8 mouse cellular contexts compared by ENCODE assay signal in genomic region chr3:20033761-20034718, GRCm38 (mm10). TPM values are rescaled to one million over a fixed set of nuclear protein-coding genes. Genes with fewer than 3 reads are reported as not detected.
DNase-seq lines count a peak whose midpoint lies in the region; ATAC-seq and TF ChIP-seq lines count a peak whose summit lies in the region.

No protein-coding gene starts in this region.

- H3K27me3 ChIP-seq in lung, postnatal 0 days (replicated peaks; ENCODE audit: insufficient read depth, low read length), result no peaks in the 10 kb centered on the region
- no peaks in the 10 kb centered on the region for H3K27me3 ChIP-seq in forebrain, embryonic 10.5 days (ENCODE audit: poor library complexity, severe bottlenecking)
- H3K27me3 ChIP-seq in neural tube, embryonic 12.5 days (replicated peaks), result no peaks in the 10 kb centered on the region

- H3K4me2 ChIP-seq in lung, postnatal 0 days (replicated peaks; ENCODE audit: low read depth, low read length), result peak overlapping the region; percentile 68
- peak overlapping the region; percentile 62 for H3K4me2 ChIP-seq in neural tube, embryonic 12.5 days (replicated peaks)

- no peaks in the 10 kb centered on the region for H3K36me3 ChIP-seq in lung, postnatal 0 days (ENCODE audit: insufficient read depth, low read length)
- H3K36me3 ChIP-seq in forebrain, embryonic 10.5 days (replicated peaks), result no peaks in the 10 kb centered on the region
- H3K36me3 ChIP-seq in neural tube, embryonic 12.5 days, result no peaks in the 10 kb centered on the region

- ATAC-seq in lung, postnatal 0 days, result no peak
- ATAC-seq in neural tube, embryonic 12.5 days (ENCODE audit: low FRiP score, low read depth), result peak; percentile 11; the same call in 1 of the 2 replicates

- no peak for TF ChIP-seq CTCF in lung, postnatal 0 days (IDR thresholded peaks at IDR 0.05)

- H3K4me1 ChIP-seq in lung, postnatal 0 days (ENCODE audit: insufficient read depth, low read depth, low read length), result peaks cover 3% of the 10 kb centered on the region; the same call in 1 of the 2 replicates
- peaks cover 17% of the 10 kb centered on the region for H3K4me1 ChIP-seq in forebrain, embryonic 10.5 days
- H3K4me1 ChIP-seq in neural tube, embryonic 12.5 days, result peaks cover 10% of the 10 kb centered on the region

- peak overlapping the region; percentile 79 for H3K4me3 ChIP-seq in lung, postnatal 0 days (ENCODE audit: low read depth, low read length)
- peak overlapping the region; percentile 76 for H3K4me3 ChIP-seq in forebrain, embryonic 10.5 days
- peak overlapping the region; percentile 64 for H3K4me3 ChIP-seq in neural tube, embryonic 12.5 days

- peak overlapping the region; percentile 45; the same call in 1 of the 2 replicates for H3K9ac ChIP-seq in lung, postnatal 0 days (replicated peaks; ENCODE audit: low read depth)
- H3K9ac ChIP-seq in neural tube, embryonic 12.5 days, result peak overlapping the region; percentile 77

- 9% methylated on average over 10 of the region's 10 CpGs for WGBS in lung, postnatal 0 days
- WGBS in forebrain, embryonic 10.5 days, result 25% methylated on average over 10 of the region's 10 CpGs
- WGBS in neural tube, embryonic 12.5 days, result 16% methylated on average over 10 of the region's 10 CpGs

- no peaks in the 10 kb centered on the region for H3K9me3 ChIP-seq in lung, postnatal 0 days (ENCODE audit: low read length)
- no peaks in the 10 kb centered on the region for H3K9me3 ChIP-seq in forebrain, embryonic 10.5 days
- H3K9me3 ChIP-seq in neural tube, embryonic 12.5 days, result peaks cover 4% of the 10 kb centered on the region; the same call in 1 of the 2 replicates

- no peak for TF ChIP-seq EP300 in lung, postnatal 0 days (IDR thresholded peaks at IDR 0.05)

- no peak for DNase-seq in lung, postnatal 0 days (ENCODE audit: low spot score)
- DNase-seq in lung, postnatal 25 days (ENCODE audit: low spot score), result no peak
- DNase-seq in forebrain, embryonic 10.5 days (ENCODE audit: extremely low spot score, low spot score), result no peak
- peak; percentile 20 for DNase-seq in kidney, postnatal 10 days
- DNase-seq in adrenal gland, adult 8-10 months, result no peak
- no peak for DNase-seq in layer of hippocampus, adult 18-20 months (ENCODE audit: low spot score in 2 of 2)
- DNase-seq in layer of hippocampus, postnatal 25 days (ENCODE audit: extremely low spot score in 1 of 2, low spot score in 1 of 2), result no peak

- H3K27ac ChIP-seq in lung, postnatal 0 days (ENCODE audit: low read length), result peak overlapping the region; percentile 77; the same call in 1 of the 2 replicates
- H3K27ac ChIP-seq in forebrain, embryonic 10.5 days, result no peak overlapping the region
- H3K27ac ChIP-seq in neural tube, embryonic 12.5 days, result no peak overlapping the region

RNA-seq across cellular contexts. Expression of gene Hps3, which starts 1.1 kb away (rescaled TPM):
- 10.1 and 10.8 TPM in 2 replicates for polyA plus RNA-seq in lung, postnatal 0 days (2015; fragmentation: Nextera tagmentation; extraction: Ambion mirVana)
- 11.7 and 12.0 TPM in 2 replicates for polyA plus RNA-seq in forebrain, embryonic 10.5 days (2016; fragmentation: Nextera tagmentation; extraction: Ambion mirVana)
- 12.4 and 15.3 TPM in 2 replicates for polyA plus RNA-seq in neural tube, embryonic 12.5 days (2016; fragmentation: Nextera tagmentation; extraction: Ambion mirVana)
- total RNA-seq in adrenal gland, adult 8-10 months (2022), result 10 to 100 TPM; 16.2 to 24.2 (median 19.1) TPM
- 10 to 100 TPM; 17.9 to 18.2 TPM for total RNA-seq in layer of hippocampus, adult 18-20 months (2021)
- 10 to 100 TPM; 17.0 to 18.9 TPM for total RNA-seq in layer of hippocampus, postnatal 25 days (2021)

RNA-seq across cellular contexts. Expression of gene Hltf, which starts 23.6 kb away (rescaled TPM):
- 13.7 and 13.8 TPM in 2 replicates for polyA plus RNA-seq in lung, postnatal 0 days (2015; fragmentation: Nextera tagmentation; extraction: Ambion mirVana)
- polyA plus RNA-seq in forebrain, embryonic 10.5 days (2016; fragmentation: Nextera tagmentation; extraction: Ambion mirVana), result 19.7 and 21.4 TPM in 2 replicates
- polyA plus RNA-seq in neural tube, embryonic 12.5 days (2016; fragmentation: Nextera tagmentation; extraction: Ambion mirVana), result 21.8 and 22.8 TPM in 2 replicates
- total RNA-seq in adrenal gland, adult 8-10 months (2022), result 10 to 100 TPM; 26.9 to 30.1 (median 30.0) TPM
- total RNA-seq in layer of hippocampus, adult 18-20 months (2021), result 10 to 100 TPM; 22.3 to 24.9 TPM
- 10 to 100 TPM; 20.9 to 22.5 TPM for total RNA-seq in layer of hippocampus, postnatal 25 days (2021)
